Mouse (Mus musculus): ENCODE data around the gene Rbfox2.

Rbfox2 gene

DNA sequence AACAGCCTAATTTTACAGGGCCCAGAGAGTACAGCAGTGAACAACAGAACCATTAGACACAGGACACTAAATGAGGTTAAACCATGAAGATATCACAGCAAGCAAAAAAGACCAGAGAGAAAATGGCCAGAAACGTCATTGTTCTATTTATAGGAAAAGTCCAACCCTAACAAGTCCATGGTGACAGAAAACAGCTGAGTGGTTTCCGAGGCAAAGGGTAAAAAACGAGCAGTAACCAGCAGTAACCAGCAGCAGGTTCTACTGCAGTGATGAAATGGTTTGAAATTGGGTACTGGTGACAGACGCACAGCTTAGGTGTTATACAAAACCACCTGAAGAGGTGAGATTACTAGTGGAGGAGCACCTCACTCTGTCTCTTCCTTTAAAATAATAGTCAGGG is 72.5 kb downstream of the Rbfox2 start:
- no peak for DNase-seq (ENCODE audit: low spot score in 2 of 2)

DNA sequence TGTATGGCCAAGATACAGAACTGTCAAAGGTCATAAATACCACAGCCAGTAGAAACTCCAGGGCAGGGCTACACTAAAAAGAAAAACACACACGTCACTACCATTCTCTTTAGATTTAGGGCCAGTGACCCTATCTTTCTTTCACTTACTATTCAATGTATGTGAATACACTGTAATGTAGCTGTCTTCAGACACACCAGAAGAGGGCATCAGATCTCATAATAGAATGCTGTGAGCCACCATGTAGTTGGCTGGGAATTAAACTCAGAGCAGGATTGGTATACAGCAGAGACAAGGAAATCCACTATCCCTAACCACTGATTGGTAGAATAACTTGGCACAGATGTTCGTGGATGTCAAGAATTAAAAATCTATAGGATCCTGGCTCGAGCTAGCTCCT is 76.7 kb downstream of the Rbfox2 start:
- DNase-seq (ENCODE audit: low spot score in 2 of 2): no peak

DNA sequence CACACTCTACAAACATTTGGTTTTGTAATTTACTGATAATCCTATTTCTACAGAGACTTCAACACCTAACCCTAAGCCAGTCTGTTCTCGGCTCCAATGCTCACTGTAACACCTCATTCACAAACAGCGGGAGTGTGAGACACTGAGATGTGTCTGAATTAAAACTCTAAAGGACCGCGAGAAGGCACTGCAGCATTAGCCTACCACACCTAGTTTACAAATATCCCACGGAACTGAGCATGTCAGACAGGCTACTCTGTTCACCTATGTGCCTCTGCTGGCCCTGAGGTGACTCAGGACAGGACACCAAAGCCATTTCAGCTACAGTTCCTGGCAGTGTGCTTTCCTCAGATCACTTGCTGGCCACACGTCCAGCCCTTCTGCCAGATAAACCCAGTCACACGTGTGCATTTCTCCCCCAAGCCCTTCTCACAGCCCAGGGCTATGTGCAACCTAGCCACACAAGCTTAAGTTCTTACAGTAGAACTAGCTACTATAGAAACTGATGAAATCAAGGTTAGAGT is 79.9 kb downstream of the Rbfox2 start:
- DNase-seq (ENCODE audit: low spot score in 2 of 2): no peak

DNA sequence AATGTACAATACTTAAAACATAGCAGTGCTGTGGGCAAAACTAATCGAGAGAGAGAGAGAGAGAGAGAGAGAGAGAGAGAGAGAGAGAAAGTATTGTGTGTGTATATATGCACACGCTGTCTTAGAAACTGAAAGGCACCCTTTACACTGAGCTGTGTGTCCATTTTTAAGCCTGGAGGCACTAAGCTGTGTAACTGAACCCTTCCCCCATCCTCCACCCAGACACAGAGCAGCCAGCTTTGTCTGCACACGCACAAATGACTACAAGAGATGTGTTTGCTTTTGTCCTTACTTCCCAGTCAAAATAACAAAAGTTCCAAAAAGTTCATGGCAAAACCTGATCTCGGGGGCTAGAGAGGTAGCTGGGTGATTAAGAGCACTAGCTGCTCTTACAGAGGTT is 80.9 kb downstream of the Rbfox2 start:
- no peak for DNase-seq (ENCODE audit: low spot score in 2 of 2)

DNA sequence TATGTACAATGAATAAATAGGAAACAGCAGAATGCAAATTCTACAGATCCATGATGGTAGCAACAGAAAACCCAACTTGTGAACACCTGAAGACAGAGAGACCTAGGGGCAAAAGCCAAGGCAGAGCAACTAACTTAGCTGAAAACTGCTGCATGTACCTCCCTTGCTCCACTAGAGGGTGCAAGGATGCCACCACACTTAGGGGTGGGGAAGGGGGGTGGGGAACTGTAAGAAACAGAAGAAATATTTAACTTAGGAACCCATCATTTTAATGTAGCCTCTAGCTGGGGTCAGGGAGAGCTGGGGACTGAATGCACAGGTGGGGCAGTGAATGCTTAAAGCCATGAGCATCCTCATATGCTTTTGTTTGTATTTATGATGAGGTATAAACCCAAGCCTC is 81.5 kb downstream of the Rbfox2 start:
- no peak for DNase-seq (ENCODE audit: low spot score in 2 of 2)

DNA sequence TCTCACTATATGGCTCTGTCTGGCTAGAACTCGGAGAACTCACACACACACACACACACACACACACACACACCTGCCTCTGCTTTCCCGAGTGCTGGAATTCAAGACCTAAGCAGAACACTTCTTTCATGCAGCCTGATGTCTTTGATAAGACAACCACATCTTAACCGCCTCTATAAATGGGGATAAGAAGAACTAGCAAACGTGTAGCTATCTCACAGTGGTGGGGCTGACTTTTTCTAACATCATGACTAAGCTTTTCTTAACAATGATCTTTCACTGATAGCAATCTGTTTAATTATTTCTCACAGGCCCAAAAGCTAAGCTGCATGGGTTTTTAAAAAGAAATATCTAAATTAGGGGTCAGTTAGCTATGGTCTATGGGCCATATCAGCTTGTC is 86.0 kb downstream of the Rbfox2 start:
- DNase-seq (ENCODE audit: low spot score in 2 of 2): no peak

DNA sequence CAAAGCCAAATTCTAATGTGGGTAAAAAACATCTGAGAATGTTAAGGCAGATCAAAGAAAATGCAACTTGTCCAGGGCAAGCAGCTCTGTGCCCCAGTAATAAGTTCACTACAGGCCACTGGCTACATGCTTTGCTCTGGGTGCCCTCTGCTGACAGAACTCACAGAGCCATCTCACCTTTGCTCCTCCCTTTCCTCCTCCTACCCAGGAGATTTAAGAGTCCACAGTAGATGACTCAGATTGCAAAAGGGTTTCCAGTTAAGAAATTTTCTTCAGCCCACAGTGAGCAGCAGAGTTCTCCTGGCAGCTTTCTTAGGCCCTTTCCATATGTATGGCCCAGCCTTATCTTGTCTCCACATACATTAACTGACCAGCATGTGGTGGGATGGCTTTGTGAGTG is 86.7 kb downstream of the Rbfox2 start:
- DNase-seq (ENCODE audit: low spot score in 2 of 2): peak; percentile 49 to 69

DNA sequence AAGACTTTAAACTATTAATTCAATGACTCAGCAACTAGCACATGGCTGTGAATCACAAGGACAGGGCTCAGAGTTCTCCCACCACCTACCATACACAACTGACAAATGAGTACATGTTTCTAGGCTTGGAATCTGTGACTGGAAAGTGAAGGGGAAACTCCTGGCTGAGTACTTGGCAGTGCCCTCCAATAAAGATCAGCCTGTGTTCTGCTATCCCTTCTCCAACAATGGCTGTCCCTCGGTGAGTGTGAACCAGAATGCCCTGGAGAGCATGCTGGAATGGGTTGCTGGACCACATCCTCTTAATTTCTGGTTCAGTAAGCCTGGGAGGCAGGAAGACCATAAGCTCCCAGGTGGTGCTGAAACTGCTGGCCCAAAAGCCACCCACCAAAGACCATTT is 87.2 kb downstream of the Rbfox2 start:
- DNase-seq (ENCODE audit: low spot score in 2 of 2): no peak

DNA sequence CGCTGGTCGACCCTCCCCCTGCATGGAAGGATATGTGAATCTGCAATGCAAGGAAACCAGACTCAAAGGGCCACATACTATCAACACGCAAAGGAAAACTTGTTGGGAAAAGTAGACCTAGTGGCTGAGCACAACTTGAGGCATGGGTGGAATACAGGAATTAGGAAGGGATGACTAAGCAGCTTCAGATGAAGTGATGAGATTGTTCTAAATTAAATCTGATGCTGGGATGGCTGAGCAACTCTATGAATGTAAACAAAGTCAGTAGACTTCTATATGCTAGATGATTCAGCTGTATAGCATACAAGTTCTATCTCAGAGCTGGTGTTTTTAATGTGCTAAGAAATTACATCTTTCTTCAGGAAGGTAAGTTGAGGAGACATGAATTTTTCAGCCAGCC is 88.8 kb downstream of the Rbfox2 start:
- no peak for DNase-seq (ENCODE audit: low spot score in 2 of 2)

DNA sequence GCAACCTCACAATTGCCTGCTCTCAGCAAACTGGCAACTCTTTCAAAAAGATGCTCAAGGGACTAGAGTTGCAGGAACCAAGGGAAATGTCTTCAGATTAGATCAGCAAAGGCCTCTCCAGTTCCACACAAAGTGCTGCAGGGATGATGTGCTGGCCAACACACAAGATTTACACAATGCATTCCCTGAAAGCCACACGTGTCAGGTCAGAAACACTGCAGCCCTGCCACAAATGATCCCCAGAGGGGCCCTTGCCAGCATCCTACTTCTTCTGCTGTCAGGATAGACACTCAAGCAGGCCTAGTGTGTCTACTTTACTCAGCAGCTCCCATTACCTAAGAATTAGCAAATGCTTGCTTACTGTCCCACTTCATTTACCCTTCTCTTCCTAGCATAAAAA is 89.3 kb downstream of the Rbfox2 start:
- no peak for DNase-seq (ENCODE audit: low spot score in 2 of 2)

DNA sequence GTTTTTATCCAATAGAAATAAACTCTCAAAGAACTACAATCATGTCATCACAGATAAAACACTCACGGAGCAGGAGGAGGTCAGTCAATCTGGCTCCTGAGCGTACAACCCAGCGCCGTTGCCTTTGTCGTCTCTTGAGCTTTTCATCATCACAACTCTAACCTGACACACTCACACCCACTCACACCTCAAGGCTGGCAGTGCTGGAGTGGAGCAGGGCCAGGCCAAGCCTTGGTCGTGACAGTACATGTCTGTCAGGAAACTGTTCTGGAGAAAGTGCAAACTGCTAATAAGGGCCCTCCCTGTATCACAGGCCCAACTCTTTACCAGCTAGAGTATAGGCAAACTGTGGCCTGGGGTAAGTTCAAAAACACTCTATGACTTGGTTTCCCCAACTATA is 90.1 kb downstream of the Rbfox2 start:
- no peak for DNase-seq (ENCODE audit: low spot score in 2 of 2)

DNA sequence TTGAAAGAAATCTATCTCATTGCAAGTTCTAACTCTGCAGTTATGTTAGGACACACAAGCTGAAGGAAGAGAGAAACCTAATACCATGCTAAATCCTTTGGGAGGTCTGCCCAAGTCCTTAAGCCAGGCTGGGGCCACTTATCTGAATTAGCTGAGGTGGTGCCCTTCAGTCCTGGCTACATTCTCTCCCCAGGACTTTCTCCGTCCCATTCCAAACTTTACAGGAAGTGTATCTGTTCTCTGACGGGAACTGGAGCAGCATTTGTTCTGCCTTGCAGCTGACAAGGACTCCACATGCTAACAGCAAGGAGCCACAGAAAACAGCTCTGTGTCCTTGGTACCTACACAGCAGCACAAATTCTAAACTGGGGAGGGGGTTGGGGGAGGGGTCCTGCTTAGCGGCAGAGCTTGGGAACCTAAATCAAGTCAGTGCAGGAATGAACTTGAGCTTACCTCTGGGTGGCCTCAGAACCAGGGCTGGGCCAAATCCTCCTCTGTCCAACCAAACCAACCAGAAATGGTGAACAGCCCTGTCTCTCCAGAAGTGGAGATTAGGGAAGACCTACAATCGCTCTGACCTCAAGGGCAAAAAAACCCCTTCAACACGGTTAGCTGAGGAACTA is 91.5 kb downstream of the Rbfox2 start:
- no peak for DNase-seq (ENCODE audit: low spot score in 2 of 2)

DNA sequence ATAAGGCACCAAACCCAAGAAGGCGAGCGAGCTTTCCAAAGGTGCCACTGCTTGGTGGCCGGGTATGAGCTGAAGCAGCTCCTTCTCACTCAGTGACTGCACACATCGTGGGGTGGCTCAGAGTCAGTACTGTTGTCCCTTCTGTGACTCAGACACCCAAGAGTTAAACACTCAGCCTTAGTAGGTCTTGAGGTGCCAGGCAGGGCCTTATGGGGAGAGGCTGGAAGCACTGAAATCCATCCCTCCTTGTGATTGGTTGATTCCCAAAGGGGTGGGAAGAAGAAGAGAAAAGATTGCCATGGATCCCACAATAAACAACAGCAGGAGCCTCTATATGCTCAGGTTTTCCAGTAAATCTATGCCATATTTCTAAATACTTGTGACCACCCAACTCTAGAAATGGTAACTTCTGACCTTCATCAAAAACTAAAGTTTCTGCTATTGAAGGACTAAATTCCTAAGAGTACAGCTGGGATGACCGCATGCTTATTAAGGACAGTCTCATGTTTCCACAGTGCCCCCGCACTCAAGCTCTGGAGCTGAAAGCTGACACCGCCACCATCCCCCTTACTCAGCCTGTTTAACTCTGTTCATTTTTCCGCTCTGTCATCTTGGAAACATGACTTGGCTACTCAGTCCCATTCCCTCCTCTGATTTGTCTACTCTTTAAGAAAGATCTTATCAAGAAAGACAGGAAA is 92.2 kb downstream of the Rbfox2 start:
- DNase-seq (ENCODE audit: low spot score in 2 of 2): no peak

DNA sequence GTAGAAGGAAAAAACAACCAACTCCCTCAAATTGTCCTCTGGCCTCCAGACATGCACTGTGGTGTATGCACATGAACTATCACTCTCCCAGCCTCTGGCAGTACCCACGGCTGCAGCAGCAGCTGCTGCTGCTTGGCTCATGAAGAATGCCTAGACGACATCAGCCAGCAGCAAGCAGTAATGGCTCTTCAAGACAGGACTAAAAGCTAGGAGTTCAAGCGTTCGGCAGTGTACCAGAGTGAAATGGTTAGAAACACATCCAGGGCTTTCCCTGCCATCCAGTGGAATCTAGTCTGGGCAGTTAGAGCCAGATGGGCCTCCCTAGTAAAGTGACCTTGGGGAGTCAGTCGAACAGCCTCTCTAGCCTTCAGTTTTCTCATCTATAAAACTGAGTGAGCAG is 93.0 kb downstream of the Rbfox2 start:
- DNase-seq (ENCODE audit: low spot score in 2 of 2): no peak

DNA sequence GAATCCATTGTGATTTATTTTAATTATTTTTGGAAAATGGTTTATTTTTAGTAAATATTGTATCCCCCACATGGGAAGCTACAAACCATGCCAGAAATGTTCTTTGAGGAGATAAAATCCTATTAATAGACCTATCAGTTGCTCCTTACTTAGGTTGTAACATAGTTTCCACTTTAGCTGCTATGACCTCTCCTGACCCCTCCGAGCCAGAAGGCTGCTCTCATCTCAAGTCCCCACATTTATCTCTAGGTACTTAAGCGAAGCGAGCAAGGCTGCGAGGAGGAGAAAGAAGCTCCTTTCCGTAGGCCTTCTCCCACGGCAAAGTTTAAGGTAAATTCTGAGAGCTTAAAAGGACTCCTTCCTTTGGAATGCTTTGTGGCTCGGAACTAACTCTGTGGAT is 94.0 kb downstream of the Rbfox2 start:
- no peak for DNase-seq (ENCODE audit: low spot score in 2 of 2)

DNA sequence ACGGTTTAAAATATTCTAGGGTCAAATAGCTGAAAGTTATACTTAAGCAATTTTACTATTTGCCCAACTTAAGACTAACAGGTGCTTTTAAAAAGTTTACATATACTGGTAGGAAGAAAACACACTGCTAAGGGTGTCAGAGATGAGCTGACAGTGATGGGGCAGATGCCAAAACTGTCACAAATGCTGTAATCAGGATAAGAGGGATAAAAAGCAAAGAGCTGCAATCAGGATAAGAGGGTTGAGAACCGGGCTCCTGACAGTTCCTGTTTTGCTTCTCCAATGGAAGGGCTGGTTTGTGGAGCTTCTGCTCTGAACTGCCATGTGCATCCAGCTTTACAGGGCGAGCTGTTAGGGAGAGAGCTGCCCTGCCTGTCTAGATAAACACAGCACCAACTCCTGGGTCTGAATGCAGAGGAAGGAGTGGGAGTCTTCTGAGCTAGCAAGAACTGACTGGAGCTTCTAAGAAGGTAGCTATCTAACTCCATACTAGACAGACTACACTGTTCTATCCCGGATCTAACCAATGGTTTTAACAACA is 94.5 kb downstream of the Rbfox2 start:
- no peak for DNase-seq (ENCODE audit: low spot score in 2 of 2)

DNA sequence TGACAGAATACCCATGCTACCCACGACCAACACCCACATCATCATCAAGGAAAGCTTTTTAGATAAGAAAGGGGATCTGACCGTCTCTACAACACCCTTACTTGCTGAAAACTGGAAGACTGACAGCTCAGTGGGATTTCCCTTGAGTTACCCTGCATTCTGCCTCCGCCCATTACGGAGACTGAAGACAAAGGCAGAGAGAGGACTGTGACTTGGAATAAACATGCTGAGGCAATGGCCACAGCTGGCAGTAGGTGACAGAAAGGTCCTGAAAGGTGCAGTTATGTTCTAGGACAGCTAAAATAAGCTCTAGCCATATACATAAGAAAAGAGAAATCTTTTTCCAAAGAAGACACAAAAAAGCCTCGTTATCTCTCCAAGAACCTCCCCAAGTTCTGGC is 99.8 kb downstream of the Rbfox2 start:
- DNase-seq (ENCODE audit: low spot score in 2 of 2): no peak

DNA sequence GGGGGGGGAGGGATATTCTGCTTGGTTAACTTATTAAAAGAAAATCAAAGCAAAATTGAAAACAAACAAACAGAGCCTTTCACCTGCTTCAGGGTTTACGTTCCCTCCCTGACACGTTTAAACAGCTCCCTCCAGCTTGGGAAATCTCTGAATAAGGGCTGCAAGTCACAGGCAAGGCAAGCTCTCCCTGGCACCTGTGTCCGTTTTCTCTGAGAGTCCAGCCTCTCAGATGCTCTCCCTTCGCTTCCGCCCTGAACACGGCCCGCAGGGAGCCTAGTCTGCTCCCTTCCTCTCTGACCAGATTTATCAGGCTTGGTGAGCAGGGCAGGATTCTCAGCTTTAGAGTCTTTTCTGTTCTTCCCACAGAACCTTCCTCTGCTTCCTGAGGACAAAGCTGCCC is 101.9 kb downstream of the Rbfox2 start:
- no peak for DNase-seq (ENCODE audit: low spot score in 2 of 2)

DNA sequence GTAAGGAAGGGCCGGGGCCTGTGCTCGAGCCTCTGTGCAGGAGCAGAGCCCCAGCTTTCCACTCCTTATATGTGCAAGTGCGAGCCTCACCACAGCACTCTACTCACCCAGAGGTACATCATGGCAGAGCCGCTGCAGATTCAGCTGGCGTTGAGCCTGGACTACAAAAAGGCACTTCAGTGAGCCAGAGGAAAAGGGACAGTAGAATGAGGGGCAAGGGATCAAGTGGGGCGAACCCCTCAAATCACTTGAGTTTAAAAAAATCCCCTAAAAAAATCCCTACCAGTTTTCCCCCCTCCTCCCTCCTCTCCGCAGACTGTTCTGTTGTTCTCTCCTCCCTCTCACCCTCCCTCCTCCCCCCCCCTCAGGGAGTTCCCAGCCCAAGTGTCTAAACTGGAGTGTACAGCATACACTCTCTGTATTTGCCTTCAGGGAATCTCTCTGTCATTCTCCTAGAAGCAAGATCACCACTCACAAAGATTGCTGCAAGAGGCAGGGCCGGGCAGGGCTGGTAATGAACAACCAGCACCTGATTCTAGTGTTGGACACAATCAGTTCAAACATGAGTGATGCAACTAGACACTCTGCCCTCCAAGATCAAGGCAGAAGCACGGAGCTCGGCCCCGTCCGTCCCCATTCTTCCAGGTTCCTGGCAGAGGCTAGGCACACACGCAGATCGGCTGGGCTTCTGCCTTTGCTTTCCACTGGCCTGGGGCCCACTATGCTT is 103.4 kb downstream of the Rbfox2 start:
- no peak for DNase-seq (ENCODE audit: low spot score in 2 of 2)

DNA sequence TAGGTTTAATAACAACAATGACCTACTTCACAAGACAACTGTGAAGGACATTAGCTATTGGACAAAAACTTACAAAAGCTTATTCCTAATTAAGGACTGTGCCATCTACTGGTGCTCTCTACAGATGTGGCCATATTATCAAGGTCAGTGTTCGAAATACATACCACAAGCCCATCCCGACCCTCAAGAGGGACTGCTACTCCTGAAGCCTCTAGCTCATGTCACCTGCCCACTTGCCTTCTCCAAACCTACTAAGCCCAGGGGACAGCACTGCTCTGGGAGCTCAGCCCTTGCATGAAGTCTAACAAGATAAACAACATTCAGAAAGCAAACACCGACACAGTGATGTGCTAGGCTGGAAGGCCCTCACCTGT is 103.9 kb downstream of the Rbfox2 start:
- DNase-seq (ENCODE audit: low spot score in 2 of 2): no peak

DNA sequence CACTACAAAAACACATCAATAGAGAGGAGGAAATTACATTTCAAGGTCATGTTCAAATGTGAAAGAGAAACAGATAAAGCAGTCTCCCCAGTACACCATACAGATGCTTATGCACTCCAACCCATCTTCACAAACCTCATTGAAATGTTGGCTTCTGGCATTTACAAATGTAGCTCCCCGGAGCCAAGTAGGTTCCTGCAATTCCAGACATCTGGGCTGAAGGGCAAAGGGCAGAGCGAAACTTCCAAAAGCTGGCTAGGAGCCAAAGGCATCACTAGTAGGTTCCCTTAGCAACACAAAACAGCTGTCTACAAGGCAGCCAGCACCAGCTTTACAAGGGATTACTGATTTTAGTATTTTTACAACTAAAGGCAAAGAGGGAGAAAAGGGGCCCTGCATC is 104.6 kb downstream of the Rbfox2 start:
- DNase-seq (ENCODE audit: low spot score in 2 of 2): peak in 1 of 2 experiments; percentile 73

DNA sequence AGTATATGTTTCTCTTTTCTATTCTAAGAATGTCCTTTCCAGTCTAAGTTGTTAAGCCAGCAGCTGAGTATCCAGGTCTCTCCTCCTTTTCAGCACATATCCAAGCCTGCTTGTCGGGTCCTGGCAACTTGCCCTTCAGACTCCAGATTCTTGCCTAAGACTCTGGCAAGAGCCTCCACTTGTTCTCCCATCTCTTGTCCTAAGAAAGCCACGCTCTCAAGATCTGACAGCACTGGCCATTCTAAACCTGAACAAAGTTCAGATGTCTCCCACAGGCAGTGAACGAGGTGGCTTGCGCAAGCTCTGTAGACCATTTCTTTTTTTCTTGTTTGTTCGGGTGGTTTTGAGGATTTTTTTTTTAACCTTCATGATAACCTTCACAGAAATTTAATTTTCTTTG is 110.0 kb downstream of the Rbfox2 start:
- peak in 1 of 2 experiments; percentile 88 for DNase-seq (ENCODE audit: low spot score in 2 of 2)

DNA sequence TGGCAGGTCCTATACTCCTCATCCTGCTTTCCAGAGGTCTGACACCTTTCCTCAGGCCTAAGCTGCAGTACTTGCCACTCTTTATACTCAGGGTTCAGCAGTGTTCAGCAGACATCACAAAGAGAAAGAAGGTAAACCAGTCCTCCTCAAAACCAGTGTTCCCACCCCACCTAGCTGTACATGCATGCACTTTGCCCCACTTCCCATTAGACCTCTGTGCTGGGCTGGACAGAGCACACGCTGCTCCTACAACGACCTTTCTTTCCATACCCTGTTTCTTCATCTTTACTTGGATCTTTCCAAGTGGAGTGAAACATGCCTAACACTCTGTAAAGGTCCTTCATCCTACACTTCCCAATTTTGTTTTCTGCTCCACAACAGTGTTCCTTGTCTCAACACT is 110.8 kb downstream of the Rbfox2 start:
- no peak for DNase-seq (ENCODE audit: low spot score in 2 of 2)
